Mouse (Mus musculus): ENCODE data around the gene Ubap2l. TPM values are rescaled to one million over a fixed set of nuclear protein-coding genes. Genes with fewer than 3 reads are reported as not detected.

Gene Ubap2l
- polyA plus RNA-seq, 1 experiment from 2014 or later, result 157 TPM

GRCm38 (mm10) chr3:89962059-89962750 is 90.2 kb downstream of the Ubap2l start:
- H3K4me1 ChIP-seq (replicated peaks), result peaks cover 64% of the 10 kb centered on the region

DNA sequence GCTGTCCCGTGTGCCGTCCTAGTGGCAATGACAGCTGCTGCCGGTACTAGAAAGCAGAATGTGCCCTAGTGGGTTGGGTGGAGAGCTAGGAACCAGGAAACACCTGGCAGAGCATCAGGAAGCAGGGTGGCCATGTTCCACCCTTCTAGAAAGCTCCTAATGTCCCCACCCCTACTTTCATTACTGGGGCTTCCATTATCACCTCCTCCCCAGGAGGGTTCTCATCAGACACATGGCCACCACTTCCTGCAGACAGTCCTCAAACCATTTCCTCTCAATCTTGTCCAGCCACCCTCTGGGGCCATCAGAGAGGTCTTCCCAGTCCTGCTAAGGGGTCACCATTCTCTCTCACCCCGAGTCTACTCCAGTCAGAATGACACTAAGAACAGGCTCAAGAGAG is 91.0 kb downstream of the Ubap2l start:
- Histone ChIP-seq H3K27ac (peak overlapping the region; percentile 85; the same call in 1 of the 2 replicates), H3K36me3 (peaks cover 22% of the 10 kb centered on the region), H3K4me1 (replicated peaks) (peaks cover 64% of the 10 kb centered on the region)

More at GRCm38 (mm10) chr3:89962059-89962750, 90.2 kb downstream of the Ubap2l start:
- Histone ChIP-seq H3K9me3 (no peaks in the 10 kb centered on the region), H3K36me3 (peaks cover 14% of the 10 kb centered on the region), H3K27ac (peak overlapping the region; percentile 96), H3K4me3 (peak overlapping the region; percentile 94), H3K27me3 (no peaks in the 10 kb centered on the region), H3K4me2 (peak overlapping the region; percentile 99), H3K9ac (peak overlapping the region; percentile 99)
- ATAC-seq (ENCODE audit: low FRiP score), result no peak
- 6% methylated on average over 14 of the region's 14 CpGs for WGBS

GRCm38 (mm10) chr3:89960469-89960868 is 92.0 kb downstream of the Ubap2l start:
- H3K27me3 ChIP-seq, result no peaks in the 10 kb centered on the region
- peak overlapping the region; percentile 99 for H3K4me2 ChIP-seq
- peak overlapping the region; percentile 85 for H3K27ac ChIP-seq
- H3K4me3 ChIP-seq, result peak overlapping the region; percentile 94
- peaks cover 31% of the 10 kb centered on the region for H3K36me3 ChIP-seq
- peaks cover 60% of the 10 kb centered on the region for H3K4me1 ChIP-seq (replicated peaks)
- WGBS, result 1% methylated on average over 30 of the region's 30 CpGs
- H3K9ac ChIP-seq, result peak overlapping the region; percentile 99
- ATAC-seq (ENCODE audit: low FRiP score), result peak; percentile 89
- H3K9me3 ChIP-seq, result no peaks in the 10 kb centered on the region

More for the DNA sequence above, 91.0 kb downstream of the Ubap2l start:
- H3K4me3 ChIP-seq, result peak overlapping the region; percentile 94
- no peak for ATAC-seq (ENCODE audit: low FRiP score)
- no peaks in the 10 kb centered on the region for H3K9me3 ChIP-seq
- H3K27me3 ChIP-seq, result no peaks in the 10 kb centered on the region
- H3K4me2 ChIP-seq, result peak overlapping the region; percentile 99
- peak overlapping the region; percentile 99 for H3K9ac ChIP-seq
- 57% methylated on average over 4 of the region's 4 CpGs for WGBS

- WGBS, result 65% methylated on average over 4 of the region's 4 CpGs
- H3K4me3 ChIP-seq, result peak overlapping the region; percentile 94
Measured at GRCm38 (mm10) chr3:89959435-89959834, 93.0 kb downstream of the Ubap2l start.

DNA sequence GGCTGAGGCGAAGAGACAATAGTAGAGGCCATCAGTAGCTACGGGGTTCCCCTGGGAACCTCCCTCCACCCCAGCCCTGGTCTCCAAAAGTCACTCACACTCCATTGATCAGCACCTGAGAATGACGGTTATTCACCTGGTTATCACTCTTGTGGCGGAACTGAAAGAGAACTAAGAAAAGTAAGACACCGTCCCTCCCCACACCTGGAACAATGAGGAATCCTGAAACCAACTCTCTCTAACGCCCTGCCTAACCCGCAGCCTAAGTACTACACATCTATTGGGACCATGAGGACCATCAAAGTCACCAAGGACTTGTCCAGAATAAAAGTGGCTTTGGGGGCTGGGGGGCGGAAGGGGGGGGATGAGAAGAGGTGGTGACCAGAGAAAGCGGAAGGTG is 94.5 kb downstream of the Ubap2l start:
- no peak for ATAC-seq (ENCODE audit: low FRiP score)
- 95% methylated on average over 9 of the region's 9 CpGs for WGBS
- no peak overlapping the region for H3K9ac ChIP-seq

More at GRCm38 (mm10) chr3:89959435-89959834, 93.0 kb downstream of the Ubap2l start:
- ATAC-seq (ENCODE audit: low FRiP score), result no peak
- Histone ChIP-seq H3K4me1 (replicated peaks) (peaks cover 50% of the 10 kb centered on the region), H3K4me2 (peak overlapping the region; percentile 99), H3K36me3 (peaks cover 37% of the 10 kb centered on the region), H3K27me3 (no peaks in the 10 kb centered on the region), H3K9me3 (no peaks in the 10 kb centered on the region), H3K27ac (no peak overlapping the region), H3K9ac (peak overlapping the region; percentile 99)

DNA sequence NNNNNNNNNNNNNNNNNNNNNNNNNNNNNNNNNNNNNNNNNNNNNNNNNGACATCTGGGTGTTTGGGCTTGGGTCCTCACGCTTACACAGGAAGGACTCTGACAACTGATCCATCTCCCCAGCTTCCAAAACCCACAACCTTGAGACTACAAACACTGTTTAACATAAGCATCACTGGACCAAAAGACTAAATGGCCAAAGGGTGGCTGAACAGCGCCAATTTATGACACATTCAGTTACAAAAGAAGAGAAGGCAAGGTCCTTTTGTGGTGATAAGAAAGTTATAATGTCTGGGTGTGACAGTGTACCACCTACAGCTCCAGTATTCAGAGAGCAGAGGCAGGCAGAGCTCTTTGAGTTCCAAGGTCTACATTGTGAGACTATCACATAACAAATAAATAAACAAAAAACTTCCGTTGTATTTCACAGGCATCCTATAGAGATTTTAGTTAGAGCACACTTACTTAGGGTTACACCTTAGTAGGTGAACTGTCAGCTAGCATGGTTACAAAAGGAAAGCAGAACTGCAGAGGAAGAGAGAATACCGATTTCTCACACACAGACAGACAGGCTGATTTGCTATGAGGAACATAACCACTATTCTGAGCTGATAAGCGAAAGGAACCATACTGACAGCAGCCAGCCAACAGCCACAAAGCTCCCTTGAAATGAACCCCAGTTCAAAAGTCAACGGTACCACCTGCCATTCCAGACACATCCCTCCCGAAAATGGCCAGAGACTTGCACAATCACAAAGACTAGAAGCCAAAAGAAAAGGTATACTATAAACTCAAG is 96.1 kb downstream of the Ubap2l start:
- Histone ChIP-seq H3K9ac (no peak overlapping the region; the same call in 1 of the 2 replicates), H3K4me1 (replicated peaks) (peaks cover 31% of the 10 kb centered on the region), H3K4me3 (no peak overlapping the region), H3K36me3 (peaks cover 67% of the 10 kb centered on the region), H3K27ac (no peak overlapping the region), H3K27me3 (no peaks in the 10 kb centered on the region), H3K9me3 (no peaks in the 10 kb centered on the region), H3K4me2 (no peak overlapping the region)
- WGBS, result 95% methylated on average over 7 of the region's 7 CpGs
- ATAC-seq (ENCODE audit: low FRiP score), result no peak

More for the DNA sequence above, 94.5 kb downstream of the Ubap2l start:
- Histone ChIP-seq H3K4me2 (no peak overlapping the region), H3K27ac (no peak overlapping the region), H3K36me3 (peaks cover 52% of the 10 kb centered on the region), H3K4me1 (replicated peaks) (peaks cover 42% of the 10 kb centered on the region), H3K4me3 (no peak overlapping the region), H3K9me3 (no peaks in the 10 kb centered on the region), H3K27me3 (no peaks in the 10 kb centered on the region)

DNA sequence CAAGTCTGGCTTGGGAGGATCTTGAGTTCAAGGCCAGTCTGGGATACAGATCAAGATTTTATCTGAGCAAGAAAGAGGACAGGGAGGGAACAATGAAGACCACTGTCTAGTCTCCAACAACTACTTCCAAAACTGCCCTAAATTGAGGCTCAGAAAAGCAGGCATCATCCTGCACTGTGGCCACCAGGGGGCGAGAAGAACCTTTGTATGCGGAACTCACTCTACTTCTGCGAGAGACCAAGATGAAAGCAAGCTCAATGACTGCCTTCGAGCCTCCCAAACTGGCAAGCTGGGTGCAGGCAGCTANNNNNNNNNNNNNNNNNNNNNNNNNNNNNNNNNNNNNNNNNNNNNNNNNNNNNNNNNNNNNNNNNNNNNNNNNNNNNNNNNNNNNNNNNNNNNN is 99.0 kb downstream of the Ubap2l start:
- Histone ChIP-seq H3K9me3 (no peaks in the 10 kb centered on the region), H3K4me3 (no peak overlapping the region), H3K27ac (no peak overlapping the region), H3K4me2 (no peak overlapping the region), H3K36me3 (peaks cover 94% of the 10 kb centered on the region), H3K4me1 (replicated peaks) (peaks cover 3% of the 10 kb centered on the region), H3K9ac (no peak overlapping the region), H3K27me3 (no peaks in the 10 kb centered on the region)
- 1% methylated on average over 4 of the region's 4 CpGs for WGBS
- no peak for ATAC-seq (ENCODE audit: low FRiP score)

MicroRNAs encoded within 50 kb of the gene (microRNA counts, 519-probe panel; counts per million panel counts)
- 4,137 counts per million, percentile 67 among the panel's probes with 10 or more counts for microRNA mmu-miR-190b

Small RNA genes within 50 kb of the gene (microRNA-seq; reads per million reads assigned to microRNA genes)
- 26.1 reads per million, percentile 33 among the genes with 10 or more reads in this experiment for gene Mir190b
- gene Mir7669, result 1.6 reads per million

Other genes with a start within 250 kb of the Ubap2l start
- 1.7 and 2.1 TPM in 2 replicates for gene She, start 221.3 kb downstream of the Ubap2l start, polyA plus RNA-seq (2015; fragmentation: Nextera tagmentation; extraction: Ambion mirVana)
- gene Il6ra, start 139.4 kb downstream of the Ubap2l start, polyA plus RNA-seq (2015; fragmentation: Nextera tagmentation; extraction: Ambion mirVana), result 0.98 and 1.1 TPM in 2 replicates
- gene Atp8b2, start 89.1 kb downstream of the Ubap2l start, polyA plus RNA-seq (2015; fragmentation: Nextera tagmentation; extraction: Ambion mirVana), result 13.4 TPM in 2 replicates
- gene Hax1, start 53.8 kb downstream of the Ubap2l start, polyA plus RNA-seq (2015; fragmentation: Nextera tagmentation; extraction: Ambion mirVana), result 127 and 129 TPM in 2 replicates
- 225 and 227 TPM in 2 replicates for gene 4933434E20Rik, start 992 bp downstream of the Ubap2l start, polyA plus RNA-seq (2015; fragmentation: Nextera tagmentation; extraction: Ambion mirVana)
- 392 and 415 TPM in 2 replicates for gene Tpm3, start 20.0 kb upstream of the Ubap2l start, polyA plus RNA-seq (2015; fragmentation: Nextera tagmentation; extraction: Ambion mirVana)
- 0.31 and 0.44 TPM in 2 replicates for gene Nup210l, start 51.5 kb upstream of the Ubap2l start, polyA plus RNA-seq (2015; fragmentation: Nextera tagmentation; extraction: Ambion mirVana)
- 1,053 and 1,153 TPM in 2 replicates for gene Rps27, start 161.0 kb upstream of the Ubap2l start, polyA plus RNA-seq (2015; fragmentation: Nextera tagmentation; extraction: Ambion mirVana)
- 28.9 and 29.8 TPM in 2 replicates for gene Rab13, start 161.1 kb upstream of the Ubap2l start, polyA plus RNA-seq (2015; fragmentation: Nextera tagmentation; extraction: Ambion mirVana)
- gene Jtb, start 179.0 kb upstream of the Ubap2l start, polyA plus RNA-seq (2015; fragmentation: Nextera tagmentation; extraction: Ambion mirVana), result 87.8 and 96.1 TPM in 2 replicates
- 3.0 TPM in 2 replicates for gene Creb3l4, start 190.9 kb upstream of the Ubap2l start, polyA plus RNA-seq (2015; fragmentation: Nextera tagmentation; extraction: Ambion mirVana)
- gene Slc39a1, start 195.5 kb upstream of the Ubap2l start, polyA plus RNA-seq (2015; fragmentation: Nextera tagmentation; extraction: Ambion mirVana), result 52.7 and 54.9 TPM in 2 replicates
- gene Crtc2, start 201.5 kb upstream of the Ubap2l start, polyA plus RNA-seq (2015; fragmentation: Nextera tagmentation; extraction: Ambion mirVana), result 18.8 and 19.8 TPM in 2 replicates
- 4.6 and 5.7 TPM in 2 replicates for gene Dennd4b, start 212.6 kb upstream of the Ubap2l start, polyA plus RNA-seq (2015; fragmentation: Nextera tagmentation; extraction: Ambion mirVana)
- gene Gatad2b, start 240.6 kb upstream of the Ubap2l start, polyA plus RNA-seq (2015; fragmentation: Nextera tagmentation; extraction: Ambion mirVana), result 16.0 and 17.0 TPM in 2 replicates